Mouse (Mus musculus) testis, postnatal 10 days (tissue): Measurements from ENCODE around the gene Hdac7.

Experiments
- DNase-seq: peaks from one replicate; pipeline ENCODE4 v3.0.0; 2021; ENCODE audit warnings: low spot score

Gene Hdac7

GRCm38 (mm10) chr15:97814703-97815102 lies 29.6 kb downstream of the Hdac7 start:
- no peak for DNase-seq

- DNase-seq = no peak
Measured at GRCm38 (mm10) chr15:97813452-97814204, 30.7 kb downstream of the Hdac7 start.

GRCm38 (mm10) chr15:97812875-97813274 lies 31.4 kb downstream of the Hdac7 start:
- DNase-seq = no peak

- peak; percentile 79 for DNase-seq
Measured at GRCm38 (mm10) chr15:97812126-97812525, 32.2 kb downstream of the Hdac7 start.

GRCm38 (mm10) chr15:97811307-97811706 lies 33.0 kb downstream of the Hdac7 start:
- DNase-seq = no peak

- no peak for DNase-seq
Measured at GRCm38 (mm10) chr15:97810399-97810798, 33.9 kb downstream of the Hdac7 start.

GRCm38 (mm10) chr15:97809942-97810341 lies 34.4 kb downstream of the Hdac7 start:
- peak; percentile 73 for DNase-seq

- no peak for DNase-seq
Measured at GRCm38 (mm10) chr15:97809206-97809605, 35.1 kb downstream of the Hdac7 start.

GRCm38 (mm10) chr15:97808532-97808931 lies 35.8 kb downstream of the Hdac7 start:
- no peak for DNase-seq

- no peak for DNase-seq
Measured at GRCm38 (mm10) chr15:97807867-97808266, 36.4 kb downstream of the Hdac7 start.

GRCm38 (mm10) chr15:97802575-97802974 lies 41.7 kb downstream of the Hdac7 start:
- DNase-seq = no peak

GRCm38 (mm10) chr15:97801811-97802210 lies 42.5 kb downstream of the Hdac7 start:
- DNase-seq = no peak

- DNase-seq = no peak
Measured at GRCm38 (mm10) chr15:97800853-97801252, 43.4 kb downstream of the Hdac7 start.

GRCm38 (mm10) chr15:97799446-97799845 lies 44.9 kb downstream of the Hdac7 start:
- no peak for DNase-seq

GRCm38 (mm10) chr15:97798134-97798533 lies 46.2 kb downstream of the Hdac7 start:
- DNase-seq = no peak

GRCm38 (mm10) chr15:97796674-97797310 lies 47.5 kb downstream of the Hdac7 start:
- no peak for DNase-seq

GRCm38 (mm10) chr15:97795559-97796235 lies 48.6 kb downstream of the Hdac7 start:
- DNase-seq = no peak

GRCm38 (mm10) chr15:97794268-97794667 lies 50.0 kb downstream of the Hdac7 start:
- DNase-seq = no peak

GRCm38 (mm10) chr15:97793386-97794153 lies 50.7 kb downstream of the Hdac7 start:
- DNase-seq = no peak

- no peak for DNase-seq
Measured at GRCm38 (mm10) chr15:97791126-97791700, 53.1 kb downstream of the Hdac7 start.

GRCm38 (mm10) chr15:97789761-97790505 lies 54.4 kb downstream of the Hdac7 start:
- peak; percentile 77 for DNase-seq
